ENCODE assay signal across 20 mouse cellular contexts in the genomic region with DNA sequence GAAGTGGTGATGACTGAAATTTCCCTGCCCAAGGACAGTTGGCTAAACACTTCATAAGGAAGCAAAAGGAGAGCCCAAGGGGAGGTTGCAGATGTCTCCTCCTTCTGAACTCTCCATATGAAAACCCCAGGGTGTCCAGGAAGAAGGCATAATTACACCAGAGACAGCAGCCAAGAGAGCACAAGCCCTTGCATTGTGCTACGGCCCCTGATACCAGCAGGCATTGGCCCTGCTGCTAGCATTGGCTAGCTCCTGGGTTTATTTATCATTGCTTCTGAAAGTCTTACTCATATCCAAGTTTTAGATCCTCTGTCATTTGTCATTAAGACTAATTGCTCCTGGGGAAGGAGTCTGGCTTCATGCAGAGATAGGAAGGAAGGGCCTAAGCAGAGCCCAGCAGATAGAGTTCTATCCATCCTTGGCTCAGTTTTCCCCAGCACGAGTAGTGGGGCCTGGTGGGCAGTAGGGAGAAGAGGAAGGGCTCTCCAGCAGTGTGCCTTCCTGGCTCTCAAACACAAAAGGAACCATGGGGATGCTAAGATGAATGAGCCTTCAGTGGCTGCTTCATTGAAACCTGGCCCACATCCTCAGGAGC.
DNase-seq lines count a peak whose midpoint lies in the region; ATAC-seq lines count a peak whose summit lies in the region.
"Had no signal": no experiment of that assay in that cellular context is flagged by ENCODE, and none has a peak within 500 bp of the region (broad histone marks: within the 10 kb centered on the region; RNA-seq: fewer than 3 reads in every experiment).

No protein-coding gene starts in this region.

- H3K36me3 ChIP-seq in kidney, embryonic 15.5 days = no peaks in the 10 kb centered on the region
- H3K36me3 ChIP-seq: embryonic facial prominence, embryonic 13.5 days; limb, embryonic 12.5 days; liver, embryonic 12.5 days; stomach, embryonic 15.5 days had no signal

- WGBS in kidney, embryonic 15.5 days = 57% methylated on average over 2 of the region's 2 CpGs

- no peak overlapping the region for H3K9ac ChIP-seq in kidney, embryonic 15.5 days
- H3K9ac ChIP-seq: embryonic facial prominence, embryonic 13.5 days; limb, embryonic 12.5 days; liver, embryonic 12.5 days; stomach, embryonic 15.5 days had no signal

- H3K27ac ChIP-seq in kidney, embryonic 15.5 days = 0 out of 2 replicates have a peak overlapping the region, but pooled peaks have one; percentile 3
- H3K27ac ChIP-seq: embryonic facial prominence, embryonic 13.5 days; limb, embryonic 12.5 days; liver, embryonic 12.5 days; stomach, embryonic 15.5 days had no signal

- no peak overlapping the region for H3K4me2 ChIP-seq in kidney, embryonic 15.5 days
- H3K4me2 ChIP-seq: embryonic facial prominence, embryonic 13.5 days; limb, embryonic 12.5 days; liver, embryonic 12.5 days; stomach, embryonic 15.5 days had no signal

- H3K9me3 ChIP-seq in kidney, embryonic 15.5 days (replicated peaks) = no peaks in the 10 kb centered on the region
- H3K9me3 ChIP-seq: embryonic facial prominence, embryonic 13.5 days; limb, embryonic 12.5 days; liver, embryonic 12.5 days; stomach, embryonic 15.5 days had no signal

- H3K27me3 ChIP-seq in kidney, embryonic 15.5 days = no peaks in the 10 kb centered on the region
- H3K27me3 ChIP-seq: embryonic facial prominence, embryonic 13.5 days; limb, embryonic 12.5 days; liver, embryonic 12.5 days; stomach, embryonic 15.5 days had no signal

- H3K4me1 ChIP-seq in kidney, embryonic 15.5 days = peaks cover 19% of the 10 kb centered on the region
- H3K4me1 ChIP-seq: liver, embryonic 12.5 days; stomach, embryonic 15.5 days had no signal

- peak; percentile 13 for DNase-seq in embryo, embryonic 11 days
- no peak for DNase-seq in embryo, embryonic 9.5 days (ENCODE audit: extremely low spot score)
- DNase-seq in kidney, postnatal 25 days = no peak
- DNase-seq in Muller cell, postnatal 12 days (ENCODE audit: inconsistent ontology term) = peak; percentile 53
- peak; percentile 50 for DNase-seq in cerebellum, adult 9-11 months
- DNase-seq in right cerebral cortex, adult 18-20 months = no peak
- DNase-seq: adrenal gland, postnatal 14 days; gastrocnemius, postnatal 14 days; kidney, adult 2 months; kidney, postnatal 36 days; lung, adult 2 months; midbrain, embryonic 14.5 days; thymus, adult 2 months had no signal

- H3K4me3 ChIP-seq in kidney, embryonic 15.5 days (replicated peaks) = no peak overlapping the region
- H3K4me3 ChIP-seq: embryonic facial prominence, embryonic 13.5 days; limb, embryonic 12.5 days; liver, embryonic 12.5 days; stomach, embryonic 15.5 days had no signal

- no peak for ATAC-seq in kidney, embryonic 15.5 days (replicated peaks; ENCODE audit: low FRiP score)
- ATAC-seq in activated CD4-positive, CD25-positive, alpha-beta regulatory T cell, adult 4 months = no peak
- ATAC-seq: forebrain, embryonic 14.5 days; liver, embryonic 12.5 days had no signal

Comparison
In these comparisons a context has a peak if more than half of its experiments do, and no peak if none do; other contexts are left out.
1. DNase-seq: peak in embryo, embryonic 11 days (single experiment), Muller cell, postnatal 12 days (single experiment) and cerebellum, adult 9-11 months (single experiment); none in embryo, embryonic 9.5 days (single experiment), kidney, postnatal 25 days (0 of 2) and right cerebral cortex, adult 18-20 months (single experiment).